Mouse (Mus musculus): ENCODE measurements around the gene Gm17190.

DNA sequence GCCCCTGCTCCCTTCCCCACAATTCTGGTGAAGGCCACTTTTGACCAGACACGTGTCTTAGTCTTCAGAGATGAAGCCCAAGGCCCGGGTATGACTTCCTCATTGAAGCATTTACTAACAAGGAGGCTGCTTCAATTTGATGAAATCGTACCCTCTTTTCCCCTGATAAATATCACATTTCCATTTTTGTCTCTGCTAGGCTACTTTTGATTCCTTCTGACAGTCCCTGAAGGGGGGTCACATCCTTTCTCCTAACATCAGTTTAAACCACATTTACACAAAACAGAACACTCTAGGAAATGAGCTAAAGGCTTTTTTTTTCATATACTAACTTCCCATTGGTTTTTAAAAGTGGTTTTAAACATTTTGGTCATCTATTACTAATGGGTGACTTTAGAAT lies 29.1 kb upstream of the Gm17190 start:
- TF ChIP-seq EP300 (optimal IDR thresholded peaks at IDR 0.05): no peak
- TF ChIP-seq CTCF (IDR thresholded peaks at IDR 0.05; ENCODE audit: low read depth): no peak
